Mouse (Mus musculus): ENCODE measurements around the gene Arpin. TPM values are rescaled to one million over a fixed set of nuclear protein-coding genes. Genes with fewer than 3 reads are reported as not detected.

Gene Arpin
- polyA plus RNA-seq, 1 experiment from 2014 or later = 20.6 TPM

GRCm38 (mm10) chr7:79890436-79891221 is 44.5 kb downstream of the Arpin start:
- Histone ChIP-seq H3K4me3 (ENCODE audit: low read depth, low read length) (no peak overlapping the region), H3K36me3 (replicated peaks; ENCODE audit: control insufficient read depth, insufficient read depth, low read depth, low read length) (no peaks in the 10 kb centered on the region), H3K4me1 (ENCODE audit: control insufficient read depth, insufficient read depth, low read length) (no peaks in the 10 kb centered on the region), H3K27ac (replicated peaks; ENCODE audit: low read depth, low read length) (no peak overlapping the region), H3K9ac (replicated peaks; ENCODE audit: low read length) (no peak overlapping the region), H3K4me2 (ENCODE audit: low read depth, low read length) (no peak overlapping the region), H3K9me3 (replicated peaks; ENCODE audit: control insufficient read depth, low read length) (no peaks in the 10 kb centered on the region), H3K27me3 (ENCODE audit: control insufficient read depth, insufficient read depth, low read length) (no peaks in the 10 kb centered on the region)
- 92% methylated on average over 15 of the region's 15 CpGs for WGBS
- DNase-seq (ENCODE audit: low spot score) = no peak
- no peak for ATAC-seq (replicated peaks; ENCODE audit: insufficient number of reproducible peaks, low FRiP score, low TSS enrichment, low read depth)

GRCm38 (mm10) chr7:79888603-79889002 is 46.6 kb downstream of the Arpin start:
- Histone ChIP-seq H3K4me1 (ENCODE audit: control insufficient read depth, insufficient read depth, low read length) (no peaks in the 10 kb centered on the region), H3K27ac (replicated peaks; ENCODE audit: low read depth, low read length) (no peak overlapping the region), H3K4me3 (ENCODE audit: low read depth, low read length) (no peak overlapping the region), H3K9ac (replicated peaks; ENCODE audit: low read length) (no peak overlapping the region), H3K9me3 (replicated peaks; ENCODE audit: control insufficient read depth, low read length) (no peaks in the 10 kb centered on the region), H3K4me2 (ENCODE audit: low read depth, low read length) (no peak overlapping the region), H3K27me3 (ENCODE audit: control insufficient read depth, insufficient read depth, low read length) (no peaks in the 10 kb centered on the region), H3K36me3 (replicated peaks; ENCODE audit: control insufficient read depth, insufficient read depth, low read depth, low read length) (no peaks in the 10 kb centered on the region)
- 92% methylated on average over 9 of the region's 9 CpGs for WGBS
- DNase-seq (ENCODE audit: low spot score) (no peak), ATAC-seq (replicated peaks; ENCODE audit: insufficient number of reproducible peaks, low FRiP score, low TSS enrichment, low read depth) (no peak)

- no peak overlapping the region for H3K4me3 ChIP-seq (ENCODE audit: low read depth, low read length)
- peaks cover 3% of the 10 kb centered on the region; the same call in 1 of the 2 replicates for H3K36me3 ChIP-seq (replicated peaks; ENCODE audit: control insufficient read depth, insufficient read depth, low read depth, low read length)
- H3K9me3 ChIP-seq (replicated peaks; ENCODE audit: control insufficient read depth, low read length) = no peaks in the 10 kb centered on the region
- no peak overlapping the region for H3K4me2 ChIP-seq (ENCODE audit: low read depth, low read length)
- H3K4me1 ChIP-seq (ENCODE audit: control insufficient read depth, insufficient read depth, low read length) = no peaks in the 10 kb centered on the region
- H3K9ac ChIP-seq (replicated peaks; ENCODE audit: low read length) = no peak overlapping the region
- no peaks in the 10 kb centered on the region for H3K27me3 ChIP-seq (ENCODE audit: control insufficient read depth, insufficient read depth, low read length)
- DNase-seq (ENCODE audit: low spot score) = no peak
- WGBS = 84% methylated on average over 7 of the region's 7 CpGs
- no peak overlapping the region for H3K27ac ChIP-seq (replicated peaks; ENCODE audit: low read depth, low read length)
- ATAC-seq (replicated peaks; ENCODE audit: insufficient number of reproducible peaks, low FRiP score, low TSS enrichment, low read depth) = no peak
These were observed 51.4 kb downstream of the Arpin start for GRCm38 (mm10) chr7:79883613-79884334.

GRCm38 (mm10) chr7:79881901-79882300 is 53.3 kb downstream of the Arpin start:
- H3K9me3 ChIP-seq (replicated peaks; ENCODE audit: control insufficient read depth, low read length) = no peaks in the 10 kb centered on the region
- H3K4me2 ChIP-seq (ENCODE audit: low read depth, low read length) = no peak overlapping the region
- no peak overlapping the region for H3K9ac ChIP-seq (replicated peaks; ENCODE audit: low read length)
- H3K4me3 ChIP-seq (ENCODE audit: low read depth, low read length) = no peak overlapping the region
- no peak for ATAC-seq (replicated peaks; ENCODE audit: insufficient number of reproducible peaks, low FRiP score, low TSS enrichment, low read depth)
- H3K36me3 ChIP-seq (replicated peaks; ENCODE audit: control insufficient read depth, insufficient read depth, low read depth, low read length) = peaks cover 3% of the 10 kb centered on the region; the same call in 1 of the 2 replicates
- no peak overlapping the region for H3K27ac ChIP-seq (replicated peaks; ENCODE audit: low read depth, low read length)
- H3K4me1 ChIP-seq (ENCODE audit: control insufficient read depth, insufficient read depth, low read length) = no peaks in the 10 kb centered on the region
- 93% methylated on average over 6 of the region's 6 CpGs for WGBS
- H3K27me3 ChIP-seq (ENCODE audit: control insufficient read depth, insufficient read depth, low read length) = no peaks in the 10 kb centered on the region
- no peak for DNase-seq (ENCODE audit: low spot score)

DNA sequence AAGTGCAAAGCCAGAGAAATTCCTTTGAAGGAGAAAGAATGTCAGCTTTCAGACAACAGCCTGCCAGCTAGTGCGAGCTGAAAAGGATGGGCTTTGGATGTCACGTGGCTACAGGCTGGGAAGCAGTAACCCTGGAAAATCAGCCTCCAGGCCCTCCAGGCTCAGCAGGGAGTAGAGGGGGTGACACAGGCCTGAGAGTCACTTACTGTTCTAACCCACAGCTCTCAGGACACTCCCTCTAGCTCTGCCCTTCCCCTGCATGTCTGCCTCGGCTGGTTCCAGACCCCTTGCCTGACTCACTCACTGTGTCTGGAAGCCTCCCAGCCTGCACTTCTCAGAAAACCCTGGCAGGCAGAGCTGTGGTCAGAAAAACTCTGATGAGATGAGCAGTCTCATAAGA is 54.2 kb downstream of the Arpin start:
- no peak for ATAC-seq (replicated peaks; ENCODE audit: insufficient number of reproducible peaks, low FRiP score, low TSS enrichment, low read depth)
- Histone ChIP-seq H3K9ac (replicated peaks; ENCODE audit: low read length) (no peak overlapping the region), H3K36me3 (replicated peaks; ENCODE audit: control insufficient read depth, insufficient read depth, low read depth, low read length) (peaks cover 3% of the 10 kb centered on the region; the same call in 1 of the 2 replicates), H3K4me2 (ENCODE audit: low read depth, low read length) (no peak overlapping the region), H3K27me3 (ENCODE audit: control insufficient read depth, insufficient read depth, low read length) (no peaks in the 10 kb centered on the region), H3K27ac (replicated peaks; ENCODE audit: low read depth, low read length) (no peak overlapping the region), H3K4me3 (ENCODE audit: low read depth, low read length) (no peak overlapping the region), H3K9me3 (replicated peaks; ENCODE audit: control insufficient read depth, low read length) (no peaks in the 10 kb centered on the region), H3K4me1 (ENCODE audit: control insufficient read depth, insufficient read depth, low read length) (no peaks in the 10 kb centered on the region)
- 19% methylated on average over 3 of the region's 3 CpGs for WGBS
- DNase-seq (ENCODE audit: low spot score) = no peak

DNA sequence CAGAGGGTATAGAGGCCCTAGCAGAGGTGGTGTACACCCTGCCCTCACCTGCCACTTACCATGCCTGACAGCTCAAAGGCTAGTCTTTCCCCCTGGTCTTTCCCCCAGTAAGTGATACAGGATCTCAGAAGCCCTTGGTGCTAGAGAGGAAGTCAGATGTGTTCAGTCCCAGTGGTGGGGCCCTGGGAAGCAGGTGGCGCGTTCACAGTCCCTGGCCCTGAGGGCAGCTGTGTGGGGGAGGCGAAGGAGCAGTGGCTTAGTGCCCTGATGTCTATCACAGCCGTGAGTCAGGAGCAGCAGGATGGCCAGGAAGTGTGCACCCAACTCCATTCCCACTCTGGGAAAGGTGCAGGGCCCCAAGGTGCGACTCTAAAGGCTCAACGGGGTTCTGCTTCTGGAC is 55.1 kb downstream of the Arpin start:
- Histone ChIP-seq H3K27me3 (ENCODE audit: control insufficient read depth, insufficient read depth, low read length) (no peaks in the 10 kb centered on the region), H3K27ac (replicated peaks; ENCODE audit: low read depth, low read length) (no peak overlapping the region), H3K9ac (replicated peaks; ENCODE audit: low read length) (no peak overlapping the region), H3K4me2 (ENCODE audit: low read depth, low read length) (no peak overlapping the region), H3K9me3 (replicated peaks; ENCODE audit: control insufficient read depth, low read length) (no peaks in the 10 kb centered on the region), H3K36me3 (replicated peaks; ENCODE audit: control insufficient read depth, insufficient read depth, low read depth, low read length) (peaks cover 3% of the 10 kb centered on the region; the same call in 1 of the 2 replicates), H3K4me1 (ENCODE audit: control insufficient read depth, insufficient read depth, low read length) (no peaks in the 10 kb centered on the region), H3K4me3 (ENCODE audit: low read depth, low read length) (no peak overlapping the region)
- DNase-seq (ENCODE audit: low spot score) (no peak), ATAC-seq (replicated peaks; ENCODE audit: insufficient number of reproducible peaks, low FRiP score, low TSS enrichment, low read depth) (no peak)
- 81% methylated on average over 6 of the region's 6 CpGs for WGBS

DNA sequence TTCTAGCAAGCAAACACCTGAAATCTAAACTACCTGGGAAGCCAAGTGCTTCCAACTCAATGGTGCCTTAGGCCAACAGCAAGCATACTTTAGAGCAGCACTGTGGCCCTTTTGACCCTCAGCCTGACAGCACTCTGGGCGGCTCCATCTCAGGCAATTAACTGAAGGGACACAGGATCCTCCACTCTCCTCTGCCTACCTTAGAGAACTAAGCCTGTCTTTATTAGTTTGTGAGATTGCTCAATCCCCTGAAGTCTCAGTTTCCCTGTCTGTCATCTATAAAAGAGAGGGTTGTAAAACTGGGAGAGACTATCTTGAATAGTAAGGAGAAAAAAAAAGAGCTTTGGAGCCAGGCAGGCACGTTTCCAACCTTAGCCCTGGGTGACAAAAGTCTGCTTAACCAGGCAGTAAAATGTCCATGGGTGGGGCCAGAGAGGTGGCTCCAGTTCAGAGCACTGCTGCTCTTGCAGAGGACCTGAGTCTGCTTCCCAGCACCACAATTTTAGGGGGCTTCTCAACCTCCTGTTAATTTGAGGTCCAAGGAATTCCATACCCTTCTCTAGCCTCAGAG is 56.6 kb downstream of the Arpin start:
- no peaks in the 10 kb centered on the region for H3K9me3 ChIP-seq (replicated peaks; ENCODE audit: control insufficient read depth, low read length)
- H3K4me2 ChIP-seq (ENCODE audit: low read depth, low read length) = no peak overlapping the region
- no peak overlapping the region for H3K27ac ChIP-seq (replicated peaks; ENCODE audit: low read depth, low read length)
- H3K4me1 ChIP-seq (ENCODE audit: control insufficient read depth, insufficient read depth, low read length) = no peaks in the 10 kb centered on the region
- DNase-seq (ENCODE audit: low spot score) (no peak), ATAC-seq (replicated peaks; ENCODE audit: insufficient number of reproducible peaks, low FRiP score, low TSS enrichment, low read depth) (no peak)
- no peak overlapping the region for H3K4me3 ChIP-seq (ENCODE audit: low read depth, low read length)
- WGBS = 78% methylated on average over 2 of the region's 2 CpGs
- H3K27me3 ChIP-seq (ENCODE audit: control insufficient read depth, insufficient read depth, low read length) = no peaks in the 10 kb centered on the region
- no peak overlapping the region for H3K9ac ChIP-seq (replicated peaks; ENCODE audit: low read length)
- peaks cover 3% of the 10 kb centered on the region; the same call in 1 of the 2 replicates for H3K36me3 ChIP-seq (replicated peaks; ENCODE audit: control insufficient read depth, insufficient read depth, low read depth, low read length)
